Mouse (Mus musculus) heart, postnatal 0 days (tissue): Measurements from ENCODE around the gene Sos1.

Experiments
- CTCF ChIP-seq: IDR thresholded peaks from 2 replicates; pipeline ENCODE4 v1.5.1; 2016; ENCODE audit warnings: antibody characterized with exemption, control low read depth, low read depth
- EP300 ChIP-seq: IDR thresholded peaks from 2 replicates; pipeline ENCODE4 v1.6.1; 2016; ENCODE audit warnings: antibody characterized with exemption, low read depth

GRCm38 (mm10) chr17:80493891-80494290 is 13.6 kb upstream of the Sos1 start:
- TF ChIP-seq CTCF (no peak), EP300 (no peak)
